Mouse (Mus musculus) liver, postnatal 0 days (tissue): ENCODE measurements at regions not wholly inside any gene's neighbourhood (a gene's known extent, or its start where the extent isn't known, plus 50 kb on each side); places are given as distances from the start of the nearest gene placed in this dataset.

Experiments used
- ATAC-seq: fragments of 200-750 bp; cut with Nextera tagmentation; 2 replicates; pipeline ENCODE4 v1.8.0; 2017; ENCODE audit warnings: mild to moderate bottlenecking, moderate library complexity
- DNase-seq: peaks from one replicate; pipeline ENCODE4 v3.0.0-alpha.2; 2016
- H3K27ac ChIP-seq: fragments of 300-500 bp; sonication (generic); 2 replicates; pipeline ENCODE4 v1.5.1; 2014; ENCODE audit warnings: antibody characterized with exemption, moderate library complexity, mild to moderate bottlenecking, low read depth
- H3K27me3 ChIP-seq: fragments of 300-500 bp; sonication (generic); 2 replicates; pipeline ENCODE4 v1.6.1; 2014; ENCODE audit warnings: low read length, control low read depth, mixed read lengths; ENCODE audit not compliant: insufficient read depth
- H3K36me3 ChIP-seq: fragments of 300-500 bp; sonication (generic); replicated peaks from 2 replicates; pipeline ENCODE4 v1.6.1; 2014; ENCODE audit warnings: mild to moderate bottlenecking, control low read depth, low read length, moderate library complexity, mixed read lengths; ENCODE audit not compliant: insufficient read depth
- H3K4me1 ChIP-seq: fragments of 300-500 bp; sonication (generic); 2 replicates; pipeline ENCODE4 v1.6.1; 2014; ENCODE audit warnings: antibody characterized with exemption, mild to moderate bottlenecking, control low read depth; ENCODE audit not compliant: insufficient read depth
- H3K4me2 ChIP-seq: fragments of 300-500 bp; sonication (generic); 2 replicates; pipeline ENCODE4 v1.6.1; 2014; ENCODE audit warnings: low read depth, mild to moderate bottlenecking, low read length, moderate library complexity, mixed read lengths
- H3K4me3 ChIP-seq: fragments of 300-500 bp; sonication (generic); 2 replicates; pipeline ENCODE4 v1.5.1; 2014; ENCODE audit warnings: low read depth, low read length
- H3K9ac ChIP-seq: fragments of 300-500 bp; sonication (generic); replicated peaks from 2 replicates; pipeline ENCODE4 v1.6.1; 2014; ENCODE audit warnings: mild to moderate bottlenecking, moderate library complexity
- H3K9me3 ChIP-seq: fragments of 300-500 bp; sonication (generic); 2 replicates; pipeline ENCODE4 v1.6.1; 2016; ENCODE audit warnings: mild to moderate bottlenecking, control low read depth, low read length, mixed read lengths
- CTCF ChIP-seq: sonication (generic); IDR thresholded peaks from 2 replicates; pipeline ENCODE4 v1.5.1; 2016; ENCODE audit warnings: antibody characterized with exemption, low read depth
- EP300 ChIP-seq: IDR thresholded peaks from 2 replicates; pipeline ENCODE4 v1.6.1; 2016; ENCODE audit warnings: antibody characterized with exemption, low read depth, mild to moderate bottlenecking
- WGBS: fragments of 180-500 bp; shearing (Covaris S2); extraction: QIAGEN DNeasy Blood & Tissue Kit; methylation state at CpG from one replicate; pipeline ENCODE4 v1.1.7; 2014; ENCODE audit not compliant: insufficient replicate concordance; 5-methylcytosine and 5-hydroxymethylcytosine counted together

GRCm38 (mm10) chr6:93467867-93468266 lies 524.6 kb upstream of the Adamts9 start:
- Histone ChIP-seq H3K4me2 (no peak overlapping the region), H3K9me3 (no peaks in the 10 kb centered on the region), H3K36me3 (no peaks in the 10 kb centered on the region), H3K27me3 (no peaks in the 10 kb centered on the region), H3K27ac (no peak overlapping the region), H3K4me1 (no peaks in the 10 kb centered on the region), H3K9ac (no peak overlapping the region), H3K4me3 (no peak overlapping the region)
- 65% methylated on average over 5 of the region's 5 CpGs for WGBS
- no peak for DNase-seq
- no peak for ATAC-seq
- TF ChIP-seq EP300 = no peak
- TF ChIP-seq CTCF = no peak

GRCm38 (mm10) chr6:93462861-93463260 lies 519.6 kb upstream of the Adamts9 start:
- 76% methylated on average over 4 of the region's 4 CpGs for WGBS
- H3K4me2 ChIP-seq = no peak overlapping the region
- no peaks in the 10 kb centered on the region for H3K36me3 ChIP-seq
- no peaks in the 10 kb centered on the region for H3K27me3 ChIP-seq
- no peaks in the 10 kb centered on the region for H3K9me3 ChIP-seq
- no peak for ATAC-seq
- H3K4me3 ChIP-seq = no peak overlapping the region
- H3K4me1 ChIP-seq = no peaks in the 10 kb centered on the region
- no peak for DNase-seq
- TF ChIP-seq EP300 (no peak), CTCF (no peak)
- no peak overlapping the region for H3K27ac ChIP-seq
- H3K9ac ChIP-seq = no peak overlapping the region

GRCm38 (mm10) chr6:93461374-93461773 lies 518.1 kb upstream of the Adamts9 start:
- Histone ChIP-seq H3K4me1 (no peaks in the 10 kb centered on the region), H3K9ac (no peak overlapping the region), H3K27me3 (no peaks in the 10 kb centered on the region), H3K4me2 (no peak overlapping the region), H3K27ac (no peak overlapping the region), H3K36me3 (no peaks in the 10 kb centered on the region), H3K4me3 (no peak overlapping the region), H3K9me3 (no peaks in the 10 kb centered on the region)
- DNase-seq (no peak), ATAC-seq (no peak)
- WGBS = 72% methylated on average over 3 of the region's 3 CpGs
- no peak for TF ChIP-seq CTCF

- no peak overlapping the region for H3K27ac ChIP-seq
- ATAC-seq (no peak), DNase-seq (no peak)
- H3K36me3 ChIP-seq = no peaks in the 10 kb centered on the region
- H3K4me2 ChIP-seq = no peak overlapping the region
- no peak overlapping the region for H3K4me3 ChIP-seq
- TF ChIP-seq EP300 (no peak), CTCF (no peak)
- no peaks in the 10 kb centered on the region for H3K4me1 ChIP-seq
- 69% methylated on average over 4 of the region's 4 CpGs for WGBS
- no peaks in the 10 kb centered on the region for H3K9me3 ChIP-seq
- H3K9ac ChIP-seq = no peak overlapping the region
- no peaks in the 10 kb centered on the region for H3K27me3 ChIP-seq
Observed at GRCm38 (mm10) chr6:93457613-93458012, 514.3 kb upstream of the Adamts9 start.

GRCm38 (mm10) chr6:93456383-93457033 lies 513.2 kb upstream of the Adamts9 start:
- Histone ChIP-seq H3K27ac (no peak overlapping the region), H3K36me3 (no peaks in the 10 kb centered on the region), H3K9ac (no peak overlapping the region), H3K9me3 (no peaks in the 10 kb centered on the region), H3K4me2 (no peak overlapping the region), H3K4me3 (no peak overlapping the region), H3K4me1 (no peaks in the 10 kb centered on the region), H3K27me3 (no peaks in the 10 kb centered on the region)
- DNase-seq (no peak), ATAC-seq (no peak)
- WGBS = 73% methylated on average over 9 of the region's 9 CpGs
- no peak for TF ChIP-seq EP300
- TF ChIP-seq CTCF = no peak

- ATAC-seq = no peak
- no peak overlapping the region for H3K4me2 ChIP-seq
- H3K4me3 ChIP-seq = no peak overlapping the region
- no peak overlapping the region for H3K9ac ChIP-seq
- no peak overlapping the region for H3K27ac ChIP-seq
- 66% methylated on average over 16 of the region's 16 CpGs for WGBS
- peak; percentile 61 for TF ChIP-seq EP300
- TF ChIP-seq CTCF = no peak
- DNase-seq = peak; percentile 18
- H3K36me3 ChIP-seq = no peaks in the 10 kb centered on the region
- no peaks in the 10 kb centered on the region for H3K4me1 ChIP-seq
- H3K9me3 ChIP-seq = no peaks in the 10 kb centered on the region
- H3K27me3 ChIP-seq = no peaks in the 10 kb centered on the region
Observed at GRCm38 (mm10) chr6:93445568-93445967, 502.3 kb upstream of the Adamts9 start.

GRCm38 (mm10) chr6:93445124-93445523 lies 501.8 kb upstream of the Adamts9 start:
- no peak overlapping the region for H3K9ac ChIP-seq
- H3K4me1 ChIP-seq = no peaks in the 10 kb centered on the region
- TF ChIP-seq EP300 (no peak), CTCF (peak; percentile 37)
- DNase-seq (no peak), ATAC-seq (no peak)
- no peak overlapping the region for H3K4me3 ChIP-seq
- no peaks in the 10 kb centered on the region for H3K36me3 ChIP-seq
- H3K27ac ChIP-seq = no peak overlapping the region
- H3K4me2 ChIP-seq = no peak overlapping the region
- no peaks in the 10 kb centered on the region for H3K9me3 ChIP-seq
- 52% methylated on average over 5 of the region's 5 CpGs for WGBS
- no peaks in the 10 kb centered on the region for H3K27me3 ChIP-seq
